Mouse (Mus musculus) MEL (cell line): ENCODE measurements around the gene D430042O09Rik. TPM values are rescaled to one million over a fixed set of nuclear protein-coding genes. Genes with fewer than 3 reads are reported as not detected.

Source experiments
- DNase-seq: peaks from one replicate; pipeline ENCODE4 v3.0.0; 2011; ENCODE audit warnings: low read depth, low spot score
- H3K27ac ChIP-seq: 2 replicates; pipeline ENCODE4 v1.5.1; 2012; ENCODE audit warnings: low read depth, mild to moderate bottlenecking, control low read depth, low read length, moderate library complexity; ENCODE audit not compliant: control insufficient read depth
- H3K27me3 ChIP-seq, 2 experiments: fragments of 150-350 bp in 1 of 2; sonication (generic) in 1 of 2; 2 replicates each; pipeline ENCODE4 v1.6.1; 2012; ENCODE audit warnings: low read length in 2 of 2, mild to moderate bottlenecking in 2 of 2, improper control_type of control experiment in 1 of 2, moderate library complexity in 1 of 2; ENCODE audit not compliant: insufficient read depth in 2 of 2, control insufficient read depth in 1 of 2
- H3K36me3 ChIP-seq, 2 experiments: 2 replicates each; pipeline ENCODE4 v1.6.1; 2012 to 2014; ENCODE audit warnings: low read length in 2 of 2, improper control_type of control experiment in 1 of 2, inconsistent platforms in 1 of 2, mild to moderate bottlenecking in 1 of 2; ENCODE audit not compliant: insufficient read depth in 2 of 2, control insufficient read depth in 1 of 2
- H3K4me1 ChIP-seq, 2 experiments: fragments of 150-350 bp in 1 of 2; sonication (generic) in 1 of 2; 2 replicates each; pipeline ENCODE4 v1.6.1; 2012; ENCODE audit warnings: low read length in 2 of 2, improper control_type of control experiment in 1 of 2, mild to moderate bottlenecking in 1 of 2; ENCODE audit not compliant: insufficient read depth in 2 of 2, control insufficient read depth in 1 of 2
- H3K4me3 ChIP-seq, 2 experiments: fragments of 150-350 bp in 1 of 2; sonication (generic) in 1 of 2; 2 replicates each; pipeline ENCODE4 v1.5.1; 2012; ENCODE audit warnings: low read depth in 2 of 2, low read length in 2 of 2, mild to moderate bottlenecking in 2 of 2, moderate library complexity in 2 of 2, control low read depth in 1 of 2, improper control_type of control experiment in 1 of 2; ENCODE audit not compliant: control insufficient read depth in 1 of 2, insufficient read depth in 1 of 2
- H3K79me2 ChIP-seq: 2 replicates; pipeline ENCODE4 v1.6.1; 2012; ENCODE audit warnings: mild to moderate bottlenecking, low read length, moderate library complexity; ENCODE audit not compliant: control insufficient read depth, poor library complexity, insufficient read depth
- H3K9ac ChIP-seq: 2 replicates; pipeline ENCODE4 v1.6.1; 2012; ENCODE audit warnings: low read depth, mild to moderate bottlenecking, control low read depth, low read length, moderate library complexity; ENCODE audit not compliant: control insufficient read depth, poor library complexity, severe bottlenecking
- H3K9me3 ChIP-seq: fragments of 150-350 bp; sonication (generic); replicated peaks from 2 replicates; pipeline ENCODE4 v1.6.1; 2012; ENCODE audit warnings: mild to moderate bottlenecking, low read length, improper control_type of control experiment, moderate library complexity; ENCODE audit not compliant: insufficient read depth
- CHD1 ChIP-seq: IDR thresholded peaks from 2 replicates; pipeline ENCODE4 v1.6.1; 2012; ENCODE audit warnings: low read depth, mild to moderate bottlenecking, inconsistent platforms, low read length, improper control_type of control experiment
- CHD2 ChIP-seq: IDR thresholded peaks from 2 replicates; pipeline ENCODE4 v1.6.1; 2011; ENCODE audit warnings: low read length, improper control_type of control experiment
- CTCF ChIP-seq, 3 experiments: IDR thresholded peaks in 2 of 3; conservative IDR thresholded peaks in 1 of 3; 2 replicates each; pipeline ENCODE4 v1.5.1; 2011 to 2012; ENCODE audit warnings: low read length in 3 of 3, low read depth in 2 of 3, mild to moderate bottlenecking in 2 of 3, improper control_type of control experiment in 1 of 3, inconsistent platforms in 1 of 3, mixed read lengths in 1 of 3, moderate library complexity in 1 of 3; ENCODE audit not compliant: control insufficient read depth in 1 of 3, insufficient read depth in 1 of 3, poor library complexity in 1 of 3, severe bottlenecking in 1 of 3
- E2F4 ChIP-seq: IDR thresholded peaks from 2 replicates; pipeline ENCODE4 v1.6.1; 2011; ENCODE audit warnings: low read depth, low read length, improper control_type of control experiment, borderline replicate concordance
- ELF1 ChIP-seq: IDR thresholded peaks from 2 replicates; pipeline ENCODE4 v1.6.1; 2014; ENCODE audit warnings: low read depth, mild to moderate bottlenecking, inconsistent platforms, low read length, improper control_type of control experiment, moderate library complexity
- EP300 ChIP-seq, 2 experiments: IDR thresholded peaks; 2 replicates each; pipeline ENCODE4 v1.6.1; 2011; ENCODE audit warnings: improper control_type of control experiment in 2 of 2, low read length in 2 of 2, low read depth in 1 of 2, mild to moderate bottlenecking in 1 of 2
- ETS1 ChIP-seq: IDR thresholded peaks from 2 replicates; pipeline ENCODE4 v1.6.1; 2012; ENCODE audit warnings: low read depth, mild to moderate bottlenecking, inconsistent platforms, low read length, improper control_type of control experiment, moderate library complexity
- GATA1 ChIP-seq: IDR thresholded peaks from 2 replicates; pipeline ENCODE4 v1.6.1; 2011; ENCODE audit warnings: low read depth, low read length, improper control_type of control experiment
- KAT2A ChIP-seq: conservative IDR thresholded peaks from 2 replicates; pipeline ENCODE4 v1.6.1; 2012; ENCODE audit warnings: low read depth, low read length, improper control_type of control experiment, inconsistent platforms
- MAFK ChIP-seq: IDR thresholded peaks from 2 replicates; pipeline ENCODE4 v1.6.1; 2011; ENCODE audit warnings: low read depth, mild to moderate bottlenecking, low read length, improper control_type of control experiment, borderline replicate concordance
- MAZ ChIP-seq: IDR thresholded peaks from 2 replicates; pipeline ENCODE4 v1.6.1; 2012; ENCODE audit warnings: low read depth, mild to moderate bottlenecking, inconsistent platforms, low read length, improper control_type of control experiment
- MEF2A ChIP-seq: IDR thresholded peaks from 2 replicates; pipeline ENCODE4 v1.6.1; 2014; ENCODE audit warnings: low read depth, mild to moderate bottlenecking, inconsistent platforms, low read length, improper control_type of control experiment; ENCODE audit not compliant: poor library complexity, insufficient replicate concordance, severe bottlenecking; ENCODE audit errors: extremely low read depth
- MYB ChIP-seq: IDR thresholded peaks from 2 replicates; pipeline ENCODE4 v1.6.1; 2011; ENCODE audit warnings: mild to moderate bottlenecking, low read depth, low read length, improper control_type of control experiment
- MYC ChIP-seq: IDR thresholded peaks from 2 replicates; pipeline ENCODE4 v1.6.1; 2011; ENCODE audit warnings: low read depth, mild to moderate bottlenecking, low read length, improper control_type of control experiment, moderate library complexity
- POLR2AphosphoS2 ChIP-seq: IDR thresholded peaks from 2 replicates; pipeline ENCODE4 v1.6.1; 2011; ENCODE audit warnings: low read length, improper control_type of control experiment
- RAD21 ChIP-seq: IDR thresholded peaks from 2 replicates; pipeline ENCODE4 v1.6.1; 2011; ENCODE audit warnings: mild to moderate bottlenecking, low read depth, low read length, improper control_type of control experiment
- SMC3 ChIP-seq: IDR thresholded peaks from 2 replicates; pipeline ENCODE4 v1.6.1; 2011; ENCODE audit warnings: low read depth, low read length, improper control_type of control experiment
- TAL1 ChIP-seq: IDR thresholded peaks from 2 replicates; pipeline ENCODE4 v1.6.1; 2012; ENCODE audit warnings: mild to moderate bottlenecking, inconsistent platforms, low read length, moderate library complexity, mixed read lengths
- TCF12 ChIP-seq: IDR thresholded peaks from 2 replicates; pipeline ENCODE4 v1.6.1; 2014; ENCODE audit warnings: low read depth, mild to moderate bottlenecking, inconsistent platforms, low read length, improper control_type of control experiment, moderate library complexity
- UBTF ChIP-seq: IDR thresholded peaks from 2 replicates; pipeline ENCODE4 v1.6.1; 2012; ENCODE audit warnings: low read depth, mild to moderate bottlenecking, inconsistent platforms, low read length, improper control_type of control experiment, moderate library complexity, borderline replicate concordance; ENCODE audit not compliant: insufficient read depth
- USF1 ChIP-seq: IDR thresholded peaks from 2 replicates; pipeline ENCODE4 v1.6.1; 2014; ENCODE audit warnings: low read depth, mild to moderate bottlenecking, inconsistent platforms, low read length, improper control_type of control experiment, moderate library complexity
- USF2 ChIP-seq, 2 experiments: IDR thresholded peaks; 2 replicates each; pipeline ENCODE4 v1.6.1; 2011 to 2012; ENCODE audit warnings: improper control_type of control experiment in 2 of 2, low read length in 2 of 2, borderline replicate concordance in 1 of 2, inconsistent platforms in 1 of 2, low read depth in 1 of 2, mild to moderate bottlenecking in 1 of 2; ENCODE audit not compliant: insufficient read depth in 1 of 2
- ZC3H11A ChIP-seq: IDR thresholded peaks from 2 replicates; pipeline ENCODE4 v1.6.1; 2012; ENCODE audit warnings: low read depth, mild to moderate bottlenecking, inconsistent platforms, low read length, improper control_type of control experiment
- ZNF384 ChIP-seq: IDR thresholded peaks from 2 replicates; pipeline ENCODE4 v1.6.1; 2012; ENCODE audit warnings: low read depth, mild to moderate bottlenecking, inconsistent platforms, low read length, improper control_type of control experiment
- polyA plus RNA-seq, 2 experiments: library from polyadenylated mRNA; stranded (reverse) in 1 of 2; unstranded in 1 of 2; fragments of >175 nt in 1 of 2; fragments of >200 nt in 1 of 2; gene quantifications; 2 replicates each; pipeline versions ENCODE4 v1.2.1 to v1.2.4; 2012; ENCODE audit warnings: low replicate concordance in 2 of 2, low read depth in 1 of 2; ENCODE audit not compliant: insufficient read length in 2 of 2, insufficient read depth in 1 of 2, missing spikeins in 1 of 2
- total RNA-seq: library from RNA; depleted of rRNA; stranded (reverse); fragments of 300-350 nt; gene quantifications from 2 replicates; pipeline ENCODE4 v1.2.3, GENCODE M21; 2012

D430042O09Rik gene
- total and polyA plus RNA-seq, 3 experiments = 6.2 to 12.8 TPM; not detected in 1

- TF ChIP-seq MAFK (no peak), MAZ (no peak), ELF1 (no peak), MYC (no peak), POLR2AphosphoS2 (no peak), UBTF (no peak), KAT2A (no peak), CHD1 (no peak), E2F4 (no peak), TCF12 (no peak), EP300 (IDR thresholded peaks at IDR 0.05; ENCODE audit: low read depth in 1 of 2, low read length in 2 of 2) (no peak), MEF2A (no peak)
- TF ChIP-seq, all 39 proteins: peak for 0
- no peaks in the 10 kb centered on the region for H3K27me3 ChIP-seq
- H3K9ac ChIP-seq = no peak overlapping the region
- H3K4me3 ChIP-seq = no peak overlapping the region
- H3K36me3 ChIP-seq = no peaks in the 10 kb centered on the region
- H3K79me2 ChIP-seq = no peaks in the 10 kb centered on the region
- H3K27ac ChIP-seq = no peak overlapping the region
- H3K4me1 ChIP-seq = no peaks in the 10 kb centered on the region
- DNase-seq = no peak
- no peaks in the 10 kb centered on the region for H3K9me3 ChIP-seq
Measured at GRCm38 (mm10) chr7:125772961-125773571, 65.4 kb downstream of the D430042O09Rik start.

GRCm38 (mm10) chr7:125783206-125783605 lies 75.5 kb downstream of the D430042O09Rik start:
- TF ChIP-seq USF1 (no peak), USF2 (IDR thresholded peaks at IDR 0.05; ENCODE audit: borderline replicate concordance in 1 of 2, insufficient read depth in 1 of 2, low read depth in 1 of 2, low read length in 2 of 2) (no peak), MYC (no peak), ETS1 (no peak), EP300 (IDR thresholded peaks at IDR 0.05; ENCODE audit: low read depth in 1 of 2, low read length in 2 of 2) (no peak), GATA1 (no peak), CHD2 (no peak), TAL1 (no peak), CTCF (IDR thresholded peaks at IDR 0.05 in 2 of 3, conservative IDR thresholded peaks at IDR 0.05 in 1 of 3; ENCODE audit: control insufficient read depth in 1 of 3, insufficient read depth in 1 of 3, low read depth in 2 of 3, low read length in 3 of 3, poor library complexity in 1 of 3, severe bottlenecking in 1 of 3) (peak; percentile 61 to 76 (median 64)), ELF1 (no peak), SMC3 (peak; percentile 82), ZC3H11A (peak; percentile 63), MAFK (no peak), ZNF384 (0 out of 2 replicates have a peak, but pooled peaks have one; percentile 32), MYB (no peak), RAD21 (peak; percentile 73)
- peak; percentile 66 for DNase-seq
- no peak overlapping the region for H3K27ac ChIP-seq
- H3K4me3 ChIP-seq = no peak overlapping the region
- no peaks in the 10 kb centered on the region for H3K4me1 ChIP-seq
- H3K79me2 ChIP-seq = no peaks in the 10 kb centered on the region
- no peak overlapping the region for H3K9ac ChIP-seq
- H3K27me3 ChIP-seq = no peaks in the 10 kb centered on the region
- no peaks in the 10 kb centered on the region for H3K36me3 ChIP-seq
- no peaks in the 10 kb centered on the region for H3K9me3 ChIP-seq
